Mouse (Mus musculus): ENCODE measurements around the gene Edem2. TPM values are rescaled to one million over a fixed set of nuclear protein-coding genes. Genes with fewer than 3 reads are reported as not detected.

The Edem2 gene
- 21.2 and 22.2 TPM in 2 replicates for polyA plus RNA-seq (2015; fragmentation: Nextera tagmentation; extraction: Ambion mirVana)

DNA sequence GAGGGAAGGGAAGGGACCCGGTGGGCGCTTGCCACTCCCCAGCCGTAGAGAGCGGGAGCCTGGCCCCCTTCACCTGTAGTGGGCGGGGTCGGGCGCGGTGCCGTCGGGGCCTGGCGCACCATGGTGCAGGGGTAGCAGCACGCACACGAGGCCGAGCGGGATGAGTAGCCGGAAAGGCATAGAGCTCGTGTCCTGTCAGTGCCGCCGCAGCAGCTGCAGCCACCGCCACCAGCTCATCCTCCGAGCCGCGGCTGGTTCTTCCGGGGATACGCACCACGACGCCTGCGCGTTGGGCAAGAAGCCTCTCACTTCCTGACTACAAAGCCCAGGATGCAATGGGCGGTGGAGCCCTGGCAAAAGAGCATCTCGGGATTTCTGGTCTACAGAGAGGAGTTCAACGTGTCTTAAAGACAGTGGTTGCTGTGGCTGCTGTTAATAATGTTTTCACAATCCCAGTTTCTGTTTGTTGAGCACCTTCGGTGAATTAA lies at the start of gene Edem2:
Gene Edem2 (minus strand): TSS at position 318 of the 488 bp plus-strand sequence.
- ATAC-seq (ENCODE audit: low read depth), result peak; percentile 94
- Histone ChIP-seq H3K9ac (peak within 1 kb of the TSS; percentile 84), H3K27me3 (no peaks in the 10 kb centered on the region), H3K4me3 (replicated peaks) (peak within 1 kb of the TSS; percentile 83), H3K4me2 (peak within 1 kb of the TSS; percentile 81), H3K9me3 (replicated peaks) (no peaks in the 10 kb centered on the region), H3K36me3 (no peaks in the 10 kb centered on the region), H3K4me1 (replicated peaks) (peaks cover 29% of the 10 kb centered on the region), H3K27ac (peak within 1 kb of the TSS; percentile 41)
- peak; percentile 86 for DNase-seq
- under 1% methylated on average over 33 of the region's 33 CpGs for WGBS (ENCODE audit: insufficient replicate concordance)

DNA sequence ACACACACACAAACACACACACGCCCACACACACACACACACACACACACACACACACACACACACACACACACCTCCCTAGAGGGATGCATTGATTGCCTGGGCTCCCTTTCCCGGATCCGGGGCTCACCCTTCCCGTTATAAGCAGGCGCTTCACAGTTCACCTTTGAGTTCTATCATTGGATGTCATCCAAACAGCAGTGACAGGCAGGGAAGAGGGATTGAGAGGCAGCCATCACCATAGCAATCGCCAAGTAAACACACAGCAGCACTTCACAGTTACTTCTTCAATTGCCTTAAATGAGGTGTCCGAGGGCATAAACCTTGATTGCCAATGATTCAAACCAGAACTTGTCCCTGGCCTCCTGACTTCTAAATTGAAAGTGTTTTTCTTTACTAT lies 49.8 kb upstream of the Edem2 start:
- Histone ChIP-seq H3K9ac (no peak overlapping the region), H3K27me3 (peaks cover 53% of the 10 kb centered on the region), H3K36me3 (no peaks in the 10 kb centered on the region), H3K4me1 (replicated peaks) (peaks cover 8% of the 10 kb centered on the region; the same call in 1 of the 2 replicates), H3K4me2 (no peak overlapping the region), H3K9me3 (replicated peaks) (no peaks in the 10 kb centered on the region), H3K27ac (no peak overlapping the region), H3K4me3 (replicated peaks) (no peak overlapping the region)
- ATAC-seq (ENCODE audit: low read depth) (no peak), DNase-seq (no peak)
- WGBS (ENCODE audit: insufficient replicate concordance), result 52% methylated on average over 7 of the region's 7 CpGs

DNA sequence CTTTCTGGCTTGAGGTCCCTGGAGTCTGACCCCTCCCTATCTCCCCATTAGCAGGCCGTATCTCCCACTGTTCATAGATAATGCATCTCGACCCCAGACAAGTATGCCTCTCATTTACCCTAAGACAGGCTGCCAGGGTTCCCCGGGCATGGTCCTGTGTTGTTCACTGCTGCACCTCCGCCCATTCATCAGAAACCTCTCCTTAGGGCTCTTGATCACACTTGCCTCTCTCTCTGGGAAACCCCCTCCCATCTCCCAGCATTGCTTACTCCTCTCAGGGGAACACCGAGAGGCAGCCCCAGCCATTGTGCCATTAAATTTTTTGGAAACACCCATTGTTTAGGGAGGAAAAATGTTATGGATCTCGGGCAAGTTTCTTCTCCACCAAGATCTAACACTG lies 48.7 kb upstream of the Edem2 start:
- Histone ChIP-seq H3K27ac (no peak overlapping the region), H3K9me3 (replicated peaks) (no peaks in the 10 kb centered on the region), H3K9ac (no peak overlapping the region), H3K4me2 (no peak overlapping the region), H3K27me3 (peaks cover 63% of the 10 kb centered on the region), H3K36me3 (no peaks in the 10 kb centered on the region), H3K4me1 (replicated peaks) (peaks cover 8% of the 10 kb centered on the region; the same call in 1 of the 2 replicates), H3K4me3 (replicated peaks) (no peak overlapping the region)
- ATAC-seq (ENCODE audit: low read depth) (no peak), DNase-seq (no peak)
- WGBS (ENCODE audit: insufficient replicate concordance), result 56% methylated on average over 6 of the region's 6 CpGs

DNA sequence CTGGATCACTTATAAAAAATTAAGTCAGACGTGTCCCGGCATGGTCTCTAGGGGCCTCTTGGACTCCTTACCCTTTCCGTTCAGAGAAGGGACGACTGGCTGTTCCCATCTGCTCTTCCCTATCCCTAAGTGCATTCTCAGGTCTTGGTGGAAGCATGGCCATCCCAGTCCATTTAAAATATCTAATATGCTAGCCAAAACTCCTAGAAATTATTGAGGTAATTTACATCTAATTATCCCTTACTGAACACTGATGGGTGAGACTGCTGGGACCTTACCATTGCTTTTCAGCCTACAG lies 48.4 kb upstream of the Edem2 start:
- H3K4me1 ChIP-seq (replicated peaks), result peaks cover 8% of the 10 kb centered on the region; the same call in 1 of the 2 replicates
- H3K27me3 ChIP-seq, result peaks cover 67% of the 10 kb centered on the region
- H3K9me3 ChIP-seq (replicated peaks), result no peaks in the 10 kb centered on the region
- H3K27ac ChIP-seq, result no peak overlapping the region
- H3K36me3 ChIP-seq, result no peaks in the 10 kb centered on the region
- no peak overlapping the region for H3K4me2 ChIP-seq
- H3K4me3 ChIP-seq (replicated peaks), result no peak overlapping the region
- ATAC-seq (ENCODE audit: low read depth) (no peak), DNase-seq (no peak)
- H3K9ac ChIP-seq, result no peak overlapping the region
- 74% methylated on average over 4 of the region's 4 CpGs for WGBS (ENCODE audit: insufficient replicate concordance)

DNA sequence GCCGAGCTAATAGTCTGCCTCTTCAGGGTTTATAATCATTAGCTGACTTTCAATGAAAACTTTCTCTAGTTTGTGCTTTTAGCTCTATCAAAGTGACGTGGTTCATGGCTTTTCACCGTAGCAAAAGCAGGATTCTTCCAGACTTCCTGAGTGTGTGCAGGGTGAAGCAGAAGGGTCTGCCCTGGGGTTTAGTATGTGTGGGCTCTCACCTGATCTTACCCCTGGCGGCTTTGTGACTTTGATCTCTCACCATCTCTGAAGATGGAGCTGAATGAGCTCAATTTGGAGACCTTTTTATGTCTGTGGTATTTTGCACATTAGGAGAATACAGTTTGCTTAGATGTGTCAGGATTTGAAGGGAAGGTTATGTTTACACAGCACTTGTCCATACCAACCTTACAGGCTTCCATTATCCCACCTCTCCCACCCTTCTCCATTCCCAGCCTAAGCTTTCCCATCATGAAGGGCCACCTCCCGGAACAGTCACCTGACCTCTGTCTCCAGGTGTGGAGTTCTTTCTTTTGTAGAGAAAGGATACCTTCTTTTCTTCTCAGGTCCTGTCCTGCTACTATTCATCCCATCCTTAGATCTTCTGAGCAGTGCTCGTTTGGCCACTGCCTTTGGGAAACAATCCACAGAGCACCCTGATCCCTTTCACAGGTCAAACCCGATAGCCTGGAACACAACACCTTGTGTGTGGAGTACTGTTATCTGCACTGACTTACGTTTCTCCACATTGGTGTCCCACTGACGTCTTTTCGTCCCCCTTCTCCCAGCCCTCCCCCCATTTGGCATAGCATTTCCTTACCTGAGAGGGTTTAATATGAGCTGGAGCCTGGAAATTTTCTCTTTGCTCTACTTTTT lies 47.8 kb upstream of the Edem2 start:
- Histone ChIP-seq H3K4me2 (no peak overlapping the region), H3K9ac (no peak overlapping the region), H3K36me3 (no peaks in the 10 kb centered on the region), H3K4me1 (replicated peaks) (peaks cover 8% of the 10 kb centered on the region; the same call in 1 of the 2 replicates), H3K4me3 (replicated peaks) (no peak overlapping the region), H3K9me3 (replicated peaks) (no peaks in the 10 kb centered on the region), H3K27me3 (peaks cover 73% of the 10 kb centered on the region), H3K27ac (no peak overlapping the region)
- 55% methylated on average over 10 of the region's 10 CpGs for WGBS (ENCODE audit: insufficient replicate concordance)
- ATAC-seq (ENCODE audit: low read depth) (no peak), DNase-seq (no peak)

GRCm38 (mm10) chr2:155775685-155776263 lies 46.5 kb upstream of the Edem2 start:
- Histone ChIP-seq H3K9me3 (replicated peaks) (no peaks in the 10 kb centered on the region), H3K27me3 (peaks cover 71% of the 10 kb centered on the region), H3K27ac (no peak overlapping the region), H3K4me2 (peak overlapping the region; percentile 76), H3K9ac (no peak overlapping the region), H3K4me1 (replicated peaks) (peaks cover 8% of the 10 kb centered on the region; the same call in 1 of the 2 replicates), H3K4me3 (replicated peaks) (peak overlapping the region; percentile 59), H3K36me3 (no peaks in the 10 kb centered on the region)
- DNase-seq (peak; percentile 35), ATAC-seq (ENCODE audit: low read depth) (peak; percentile 31; the same call in 1 of the 2 replicates)
- 3% methylated on average over 42 of the region's 44 CpGs for WGBS (ENCODE audit: insufficient replicate concordance)

- WGBS (ENCODE audit: insufficient replicate concordance), result 4% methylated on average over 51 of the region's 100 CpGs
- peaks cover 72% of the 10 kb centered on the region for H3K27me3 ChIP-seq
Measured at GRCm38 (mm10) chr2:155774927-155775684, 45.8 kb upstream of the Edem2 start, which contains the start of gene Mmp24. Gene Mmp24, plus strand, starts transcription at chr2:155775342.

GRCm38 (mm10) chr2:155774261-155774926 lies 45.1 kb upstream of the Edem2 start:
- Histone ChIP-seq H3K36me3 (no peaks in the 10 kb centered on the region), H3K4me3 (replicated peaks) (no peak overlapping the region), H3K27me3 (peaks cover 74% of the 10 kb centered on the region), H3K4me2 (peak overlapping the region; percentile 76; the same call in 1 of the 2 replicates), H3K9ac (no peak overlapping the region), H3K9me3 (replicated peaks) (no peaks in the 10 kb centered on the region), H3K4me1 (replicated peaks) (peaks cover 8% of the 10 kb centered on the region; the same call in 1 of the 2 replicates), H3K27ac (no peak overlapping the region)
- DNase-seq (no peak), ATAC-seq (ENCODE audit: low read depth) (no peak)
- 45% methylated on average over 11 of the region's 11 CpGs for WGBS (ENCODE audit: insufficient replicate concordance)

More at GRCm38 (mm10) chr2:155774927-155775684, 45.8 kb upstream of the Edem2 start, which contains the start of gene Mmp24:
- Histone ChIP-seq H3K4me1 (replicated peaks) (peaks cover 8% of the 10 kb centered on the region; the same call in 1 of the 2 replicates), H3K36me3 (no peaks in the 10 kb centered on the region), H3K4me3 (replicated peaks) (peak within 1 kb of the TSS; percentile 59), H3K27ac (no peak within 1 kb of the TSS), H3K9me3 (replicated peaks) (no peaks in the 10 kb centered on the region), H3K9ac (no peak within 1 kb of the TSS), H3K4me2 (peak within 1 kb of the TSS; percentile 76)
- DNase-seq, result no peak
- no peak for ATAC-seq (ENCODE audit: low read depth)

DNA sequence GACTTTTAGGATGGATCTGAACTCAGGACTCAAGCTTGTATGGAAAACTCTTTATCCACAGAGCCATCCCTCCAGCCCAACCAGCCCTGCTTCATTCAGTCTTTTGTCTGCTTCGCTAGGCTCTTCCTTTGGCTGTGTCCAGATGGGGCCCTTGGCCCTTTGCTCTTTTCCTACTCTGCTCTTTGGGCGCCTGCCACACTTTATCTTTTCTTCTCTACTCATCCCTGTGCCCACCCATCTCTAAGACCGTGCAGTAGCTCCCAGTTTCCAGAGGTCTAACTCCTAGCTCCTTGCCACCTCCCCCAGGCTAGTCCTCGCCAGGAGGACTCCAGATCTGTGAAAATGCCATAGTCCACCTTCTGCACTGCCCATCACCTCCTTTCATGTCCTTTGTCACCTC lies 44.4 kb upstream of the Edem2 start:
- H3K27me3 ChIP-seq, result peaks cover 81% of the 10 kb centered on the region
- WGBS (ENCODE audit: insufficient replicate concordance), result 44% methylated on average over 4 of the region's 4 CpGs

GRCm38 (mm10) chr2:155764679-155765418 lies 35.6 kb upstream of the Edem2 start:
- Histone ChIP-seq H3K9me3 (replicated peaks) (no peaks in the 10 kb centered on the region), H3K36me3 (no peaks in the 10 kb centered on the region), H3K27ac (no peak overlapping the region), H3K4me3 (replicated peaks) (no peak overlapping the region), H3K4me2 (no peak overlapping the region), H3K27me3 (peaks cover 19% of the 10 kb centered on the region), H3K9ac (no peak overlapping the region), H3K4me1 (replicated peaks) (no peaks in the 10 kb centered on the region)
- DNase-seq (peak; percentile 52), ATAC-seq (ENCODE audit: low read depth) (no peak)
- 47% methylated on average over 13 of the region's 13 CpGs for WGBS (ENCODE audit: insufficient replicate concordance)

More for the DNA sequence above, 44.4 kb upstream of the Edem2 start:
- no peaks in the 10 kb centered on the region for H3K36me3 ChIP-seq
- DNase-seq (no peak), ATAC-seq (ENCODE audit: low read depth) (no peak)
- no peaks in the 10 kb centered on the region for H3K9me3 ChIP-seq (replicated peaks)
- no peak overlapping the region for H3K4me3 ChIP-seq (replicated peaks)
- H3K27ac ChIP-seq, result no peak overlapping the region
- peaks cover 8% of the 10 kb centered on the region; the same call in 1 of the 2 replicates for H3K4me1 ChIP-seq (replicated peaks)
- H3K9ac ChIP-seq, result no peak overlapping the region
- H3K4me2 ChIP-seq, result no peak overlapping the region
